Mouse (Mus musculus) activated CD4-positive, CD25-positive, alpha-beta regulatory T cell, adult 4 months (primary cell): ENCODE results near the gene Cltc. TPM values are rescaled to one million over a fixed set of nuclear protein-coding genes. Genes with fewer than 3 reads are reported as not detected.
A peak's percentile ranks its signal among the peaks of the same experiment; 100 is the strongest.
"Not testable (repeated sequence)": the region's sequence is repeated elsewhere in the genome, so short reads cannot be mapped to it uniquely, and the experiment has no call there.

Experiments used
- ATAC-seq: one replicate; pipeline ENCODE4 v1.8.0; 2017
- polyA plus RNA-seq, 2 experiments: library from polyadenylated mRNA; unstranded; fragments of 100-300 nt; shearing (Covaris generic); gene quantifications; one replicate each; pipeline ENCODE4 v1.2.1; 2017

Cltc gene
- polyA plus RNA-seq, 2 experiments from 2014 or later, result 79.9 to 83.6 TPM

- ATAC-seq, result not testable (repeated sequence)
Measured at GRCm38 (mm10) chr11:86738308-86738707, 19.1 kb downstream of the Cltc start.

- no peak for ATAC-seq
Measured at GRCm38 (mm10) chr11:86737301-86738000, 19.9 kb downstream of the Cltc start.

GRCm38 (mm10) chr11:86734993-86735392, 22.4 kb downstream of the Cltc start:
- no peak for ATAC-seq

GRCm38 (mm10) chr11:86734241-86734939, 23.0 kb downstream of the Cltc start:
- no peak for ATAC-seq

GRCm38 (mm10) chr11:86731443-86731842, 25.9 kb downstream of the Cltc start:
- no peak for ATAC-seq

GRCm38 (mm10) chr11:86725607-86726006, 31.8 kb downstream of the Cltc start:
- ATAC-seq, result no peak

- no peak for ATAC-seq
Measured at GRCm38 (mm10) chr11:86724982-86725381, 32.4 kb downstream of the Cltc start.

- ATAC-seq, result no peak
Measured at GRCm38 (mm10) chr11:86724004-86724403, 33.4 kb downstream of the Cltc start.

GRCm38 (mm10) chr11:86719390-86719789, 38.0 kb downstream of the Cltc start:
- ATAC-seq, result no peak

- ATAC-seq, result no peak
Measured at GRCm38 (mm10) chr11:86718369-86718768, 39.0 kb downstream of the Cltc start.

GRCm38 (mm10) chr11:86717306-86718065, 39.9 kb downstream of the Cltc start:
- no peak for ATAC-seq

- no peak for ATAC-seq
Measured at GRCm38 (mm10) chr11:86714606-86715005, 42.8 kb downstream of the Cltc start.

GRCm38 (mm10) chr11:86701151-86701550, 56.2 kb downstream of the Cltc start:
- ATAC-seq, result no peak

- ATAC-seq, result no peak
Measured at GRCm38 (mm10) chr11:86695461-86695860, 61.9 kb downstream of the Cltc start.

- no peak for ATAC-seq
Measured at GRCm38 (mm10) chr11:86692546-86692945, 64.8 kb downstream of the Cltc start.

- no peak for ATAC-seq
Measured at GRCm38 (mm10) chr11:86691956-86692355, 65.4 kb downstream of the Cltc start.

GRCm38 (mm10) chr11:86691482-86691881, 65.9 kb downstream of the Cltc start:
- no peak for ATAC-seq

GRCm38 (mm10) chr11:86690383-86690782, 67.0 kb downstream of the Cltc start:
- ATAC-seq, result no peak

GRCm38 (mm10) chr11:86685366-86685765, 72.0 kb downstream of the Cltc start:
- ATAC-seq, result no peak

GRCm38 (mm10) chr11:86684126-86685012, 73.0 kb downstream of the Cltc start:
- ATAC-seq, result no peak

- peak; percentile 90 for ATAC-seq
Measured at GRCm38 (mm10) chr11:86683395-86684125, 73.8 kb downstream of the Cltc start, which contains the start of the genes Vmp1 and Ptrh2. Vmp1 (minus strand) TSS chr11:86683836. Ptrh2 (plus strand) TSS chr11:86683985.

GRCm38 (mm10) chr11:86682861-86683260, 74.5 kb downstream of the Cltc start:
- no peak for ATAC-seq
